Mouse (Mus musculus) kidney, adult 2 months (tissue): ENCODE results near the gene Ddhd1.

Source experiments
- CTCF ChIP-seq: fragments of 200-500 bp; conservative IDR thresholded peaks from 2 replicates; pipeline ENCODE4 v1.5.1; 2011; ENCODE audit warnings: low read depth, mild to moderate bottlenecking, control low read depth, low read length, moderate library complexity, mixed read lengths; ENCODE audit not compliant: insufficient read depth, insufficient read length
- POLR2A ChIP-seq: fragments of 200-500 bp; IDR thresholded peaks from one replicate; pipeline ENCODE4 v1.6.1; 2011; ENCODE audit warnings: low read depth, low read length, control low read depth

DNA sequence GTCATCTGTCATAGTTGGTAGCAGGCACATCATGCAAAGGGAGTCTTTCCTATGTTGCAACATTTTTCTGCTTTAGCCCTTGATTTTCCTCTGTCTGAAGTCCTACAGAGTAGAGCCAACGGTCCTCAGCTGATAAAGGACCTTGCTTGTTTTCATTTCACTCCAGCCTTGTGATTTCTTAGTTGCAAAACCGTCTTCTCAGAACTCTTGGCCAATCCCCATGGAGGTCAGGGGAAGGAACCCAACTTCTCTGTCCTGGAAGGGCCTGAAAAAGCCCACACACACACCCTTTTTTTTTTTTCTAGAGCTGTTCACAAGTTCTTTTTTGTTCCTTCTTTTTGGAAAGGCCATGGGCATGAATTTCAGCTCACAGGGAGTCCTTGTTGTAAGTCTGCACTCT is 9.3 kb upstream of the Ddhd1 start:
- TF ChIP-seq CTCF (no peak), POLR2A (no peak)
